Mouse (Mus musculus) cortical plate, adult 2 months (tissue): Measurements from ENCODE around the gene Mrtfa.

Experiments used
- CTCF ChIP-seq: fragments of 200-500 bp; IDR thresholded peaks from 2 replicates; pipeline ENCODE4 v1.5.1; 2011; ENCODE audit warnings: mild to moderate bottlenecking, control low read depth, low read length; ENCODE audit not compliant: insufficient read depth; ENCODE audit errors: extremely low read depth
- POLR2A ChIP-seq: fragments of 200-500 bp; IDR thresholded peaks from 2 replicates; pipeline ENCODE4 v1.6.1; 2011; ENCODE audit warnings: mild to moderate bottlenecking, low read length, control low read depth; ENCODE audit not compliant: insufficient read depth; ENCODE audit errors: extremely low read depth

- TF ChIP-seq CTCF (no peak), POLR2A (no peak)
Measured at GRCm38 (mm10) chr15:81026901-81027300, 163.7 kb downstream of the Mrtfa start.
